7 mouse cellular contexts compared by ENCODE assay signal in the genomic region with DNA sequence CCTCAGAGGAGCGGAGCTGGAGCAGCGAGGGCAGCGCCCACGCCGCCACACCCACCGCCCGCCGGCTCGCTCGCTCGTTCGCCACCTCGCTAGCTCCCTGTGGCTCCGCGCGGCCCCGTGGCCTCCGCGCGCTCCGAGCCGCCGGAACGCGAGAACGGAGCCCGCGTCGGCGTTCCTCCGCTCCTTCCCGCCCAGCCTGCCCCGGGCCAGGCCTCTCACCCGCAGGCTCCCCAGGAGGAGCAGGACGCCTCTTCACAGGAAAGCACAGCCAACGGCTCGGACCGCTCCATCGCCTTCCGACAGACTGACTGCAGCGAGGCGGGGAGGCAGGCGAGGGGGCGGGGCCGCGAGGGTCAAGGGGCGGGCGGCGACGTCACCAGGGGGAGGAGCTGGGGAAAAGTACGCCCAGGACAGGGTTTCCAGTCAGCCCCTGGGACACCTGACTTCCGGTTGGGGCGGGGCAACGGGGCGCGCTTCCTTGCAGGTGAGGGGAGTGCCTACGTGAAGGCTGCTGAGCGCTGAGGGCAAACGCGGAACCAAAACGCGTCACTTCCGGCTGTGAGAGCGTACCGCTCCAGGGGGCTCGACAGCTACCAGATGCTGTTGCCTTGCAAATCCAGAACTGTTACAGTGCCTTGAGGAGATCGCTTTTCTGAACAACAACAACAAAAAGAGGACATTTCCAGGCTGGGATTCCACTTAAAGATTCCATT. TPM values are rescaled to one million over a fixed set of nuclear protein-coding genes. Genes with fewer than 3 reads are reported as not detected.
DNase-seq lines count a peak whose midpoint lies in the region; ATAC-seq lines count a peak whose summit lies in the region.

Gene Uba6, minus strand, starts transcription at position 355 of the 713 bp plus-strand sequence.

- H3K36me3 ChIP-seq in embryonic facial prominence, embryonic 11.5 days (replicated peaks; ENCODE audit: control insufficient read depth, insufficient read depth, low read depth, low read length): no peaks in the 10 kb centered on the region
- peaks cover 16% of the 10 kb centered on the region for H3K36me3 ChIP-seq in limb, embryonic 10.5 days
- 0 out of 2 replicates have a peak, but pooled peaks cover 6% of the 10 kb centered on the region for H3K36me3 ChIP-seq in midbrain, embryonic 13.5 days

- no peaks in the 10 kb centered on the region for H3K27me3 ChIP-seq in embryonic facial prominence, embryonic 11.5 days (ENCODE audit: control insufficient read depth, insufficient read depth, low read length)
- no peaks in the 10 kb centered on the region for H3K27me3 ChIP-seq in limb, embryonic 10.5 days (ENCODE audit: low read depth, poor library complexity, severe bottlenecking)
- no peaks in the 10 kb centered on the region for H3K27me3 ChIP-seq in midbrain, embryonic 13.5 days

- peak within 1 kb of the TSS; percentile 70 for H3K4me2 ChIP-seq in embryonic facial prominence, embryonic 11.5 days (ENCODE audit: low read depth, low read length)
- peak within 1 kb of the TSS; percentile 83 for H3K4me2 ChIP-seq in midbrain, embryonic 13.5 days (replicated peaks)

- peak within 1 kb of the TSS; percentile 61 for H3K4me3 ChIP-seq in embryonic facial prominence, embryonic 11.5 days (ENCODE audit: low read depth, low read length)
- H3K4me3 ChIP-seq in limb, embryonic 10.5 days: peak within 1 kb of the TSS; percentile 83
- peak within 1 kb of the TSS; percentile 85 for H3K4me3 ChIP-seq in midbrain, embryonic 13.5 days (replicated peaks)

- H3K9me3 ChIP-seq in embryonic facial prominence, embryonic 11.5 days (replicated peaks; ENCODE audit: control insufficient read depth, low read length): no peaks in the 10 kb centered on the region
- H3K9me3 ChIP-seq in limb, embryonic 10.5 days (replicated peaks): no peaks in the 10 kb centered on the region
- H3K9me3 ChIP-seq in midbrain, embryonic 13.5 days: no peaks in the 10 kb centered on the region

- WGBS in embryonic facial prominence, embryonic 11.5 days: under 1% methylated on average over 48 of the region's 67 CpGs
- under 1% methylated on average over 65 of the region's 67 CpGs for WGBS in limb, embryonic 10.5 days
- whole genome bisulfite sequencing in midbrain, embryonic 13.5 days: 0% methylated on average over 54 of the region's 67 CpGs

- no peaks in the 10 kb centered on the region for H3K4me1 ChIP-seq in embryonic facial prominence, embryonic 11.5 days (ENCODE audit: control insufficient read depth, insufficient read depth, low read length)
- H3K4me1 ChIP-seq in limb, embryonic 10.5 days: peaks cover 13% of the 10 kb centered on the region
- H3K4me1 ChIP-seq in midbrain, embryonic 13.5 days (replicated peaks): peaks cover 13% of the 10 kb centered on the region

- peak within 1 kb of the TSS; percentile 68 for H3K9ac ChIP-seq in embryonic facial prominence, embryonic 11.5 days (replicated peaks; ENCODE audit: low read length)
- H3K9ac ChIP-seq in midbrain, embryonic 13.5 days (replicated peaks): peak within 1 kb of the TSS; percentile 88

- peak within 1 kb of the TSS; percentile 79 for H3K27ac ChIP-seq in embryonic facial prominence, embryonic 11.5 days (replicated peaks; ENCODE audit: low read depth, low read length)
- peak within 1 kb of the TSS; percentile 95 for H3K27ac ChIP-seq in limb, embryonic 10.5 days
- peak within 1 kb of the TSS; percentile 98 for H3K27ac ChIP-seq in midbrain, embryonic 13.5 days

- DNase-seq in adrenal gland, postnatal 14 days: peak; percentile 100
- peak; percentile 99 for DNase-seq in embryonic facial prominence, embryonic 11.5 days (ENCODE audit: low spot score)
- peak; percentile 99 for DNase-seq in kidney, adult 11 months
- DNase-seq in limb, embryonic 10.5 days (ENCODE audit: low spot score): peak; percentile 100
- DNase-seq in spleen, adult 12 weeks (ENCODE audit: low spot score): peak; percentile 99

- ATAC-seq in embryonic facial prominence, embryonic 11.5 days (replicated peaks; ENCODE audit: insufficient number of reproducible peaks, low FRiP score, low TSS enrichment, low read depth): peak; percentile 99
- ATAC-seq in granulocyte monocyte progenitor cell, adult 5-6 weeks (replicated peaks; ENCODE audit: poor library complexity, severe bottlenecking): peak; percentile 97
- ATAC-seq in midbrain, embryonic 13.5 days: peak; percentile 99

RNA-seq across cellular contexts. Expression of gene Uba6, which starts in this region (rescaled TPM):
- total RNA-seq in adrenal gland, postnatal 14 days (2021): 14.3 and 14.7 TPM in 2 replicates
- 24.8 and 27.4 TPM in 2 replicates for polyA plus RNA-seq in embryonic facial prominence, embryonic 11.5 days (2014; fragmentation: Nextera tagmentation; extraction: Ambion mirVana)
- total RNA-seq in granulocyte monocyte progenitor cell, adult 5-6 weeks (2014; fragmentation: Nextera tagmentation): 14.7 and 24.4 TPM in 2 replicates
- 16.1 and 21.5 TPM in 2 replicates for total RNA-seq in granulocyte monocyte progenitor cell, adult 5-6 weeks (2017)
- polyA plus RNA-seq in limb, embryonic 10.5 days (2016; fragmentation: Nextera tagmentation; extraction: Ambion mirVana): 14.6 and 17.5 TPM in 2 replicates
- polyA plus RNA-seq in midbrain, embryonic 13.5 days (2015; fragmentation: Nextera tagmentation; extraction: Ambion mirVana): 13.4 and 14.3 TPM in 2 replicates

Comparison
In these comparisons a context has a peak if more than half of its experiments do, and no peak if none do; other contexts are left out.
1. Peak in every context shown above with its lines: DNase-seq, ATAC-seq, H3K4me3 ChIP-seq and H3K27ac ChIP-seq.